Mouse (Mus musculus) stomach, postnatal 0 days (tissue): ENCODE measurements around the gene Zbtb9. TPM values are rescaled to one million over a fixed set of nuclear protein-coding genes. Genes with fewer than 3 reads are reported as not detected.

Source experiments
- ATAC-seq: fragments of 200-750 bp; cut with Nextera tagmentation; 2 replicates; pipeline ENCODE4 v1.8.0; 2017; ENCODE audit not compliant: low FRiP score, low TSS enrichment
- DNase-seq: peaks from one replicate; pipeline ENCODE4 v3.0.0-alpha.2; 2016; ENCODE audit warnings: low spot score
- H3K27ac ChIP-seq: fragments of 300-500 bp; sonication (generic); replicated peaks from 2 replicates; pipeline ENCODE4 v1.5.1; 2014; ENCODE audit warnings: mild to moderate bottlenecking, control low read depth
- H3K27me3 ChIP-seq: fragments of 300-500 bp; sonication (generic); 2 replicates; pipeline ENCODE4 v1.6.1; 2014; ENCODE audit warnings: low read length; ENCODE audit not compliant: control insufficient read depth, insufficient read depth
- H3K36me3 ChIP-seq: fragments of 300-500 bp; sonication (generic); 2 replicates; pipeline ENCODE4 v1.6.1; 2014; ENCODE audit warnings: low read length, mixed read lengths; ENCODE audit not compliant: control insufficient read depth, insufficient read depth
- H3K4me1 ChIP-seq: fragments of 300-500 bp; sonication (generic); replicated peaks from 2 replicates; pipeline ENCODE4 v1.6.1; 2014; ENCODE audit warnings: antibody characterized with exemption; ENCODE audit not compliant: control insufficient read depth, insufficient read depth
- H3K4me2 ChIP-seq: fragments of 300-500 bp; sonication (generic); replicated peaks from 2 replicates; pipeline ENCODE4 v1.6.1; 2014; ENCODE audit warnings: low read depth, mild to moderate bottlenecking, control low read depth, moderate library complexity
- H3K4me3 ChIP-seq: fragments of 300-500 bp; sonication (generic); 2 replicates; pipeline ENCODE4 v1.5.1; 2014; ENCODE audit warnings: low read depth, low read length, control low read depth
- H3K9ac ChIP-seq: fragments of 300-500 bp; sonication (generic); 2 replicates; pipeline ENCODE4 v1.6.1; 2014; ENCODE audit warnings: mild to moderate bottlenecking, low read length, control low read depth, mixed read lengths
- H3K9me3 ChIP-seq: fragments of 300-500 bp; sonication (generic); 2 replicates; pipeline ENCODE4 v1.6.1; 2016; ENCODE audit warnings: low read length; ENCODE audit not compliant: control insufficient read depth
- CTCF ChIP-seq: IDR thresholded peaks from 2 replicates; pipeline ENCODE4 v1.5.1; 2016; ENCODE audit warnings: antibody characterized with exemption, low read depth, mild to moderate bottlenecking, moderate library complexity
- EP300 ChIP-seq: optimal IDR thresholded peaks from 2 replicates; pipeline ENCODE3; 2016; ENCODE audit warnings: antibody characterized with exemption
- WGBS: fragments of 180-500 bp; shearing (Covaris S2); extraction: QIAGEN DNeasy Blood & Tissue Kit; methylation state at CpG from one replicate; pipeline ENCODE4 v1.1.7; 2014; 5-methylcytosine and 5-hydroxymethylcytosine counted together
- polyA plus RNA-seq: library from polyadenylated mRNA; unstranded; fragments of >200 nt; fragmentation: Nextera tagmentation; extraction: Ambion mirVana; gene quantifications from 2 replicates; pipeline ENCODE4 v1.2.1, GENCODE M21; 2015

Gene Zbtb9
- polyA plus RNA-seq, 1 experiment from 2014 or later, result 6.9 TPM

GRCm38 (mm10) chr17:26933885-26934827, 38.8 kb upstream of the Zbtb9 start:
- Histone ChIP-seq H3K9me3 (no peaks in the 10 kb centered on the region), H3K4me1 (peaks cover 5% of the 10 kb centered on the region), H3K27me3 (no peaks in the 10 kb centered on the region), H3K4me3 (peak overlapping the region; percentile 71), H3K27ac (no peak overlapping the region), H3K36me3 (no peaks in the 10 kb centered on the region; the same call in 1 of the 2 replicates), H3K9ac (peak overlapping the region; percentile 76; the same call in 1 of the 2 replicates), H3K4me2 (peak overlapping the region; percentile 99)
- TF ChIP-seq CTCF (no peak), EP300 (no peak)
- DNase-seq, result no peak
- 76% methylated on average over 16 of the region's 16 CpGs for WGBS
- no peak for ATAC-seq

- ATAC-seq (no peak), DNase-seq (no peak)
- Histone ChIP-seq H3K4me3 (no peak overlapping the region), H3K36me3 (no peaks in the 10 kb centered on the region; the same call in 1 of the 2 replicates), H3K4me2 (no peak overlapping the region), H3K9ac (no peak overlapping the region), H3K27me3 (no peaks in the 10 kb centered on the region), H3K9me3 (no peaks in the 10 kb centered on the region), H3K4me1 (peaks cover 5% of the 10 kb centered on the region), H3K27ac (no peak overlapping the region)
- TF ChIP-seq EP300 (no peak), CTCF (no peak)
- 90% methylated on average over 9 of the region's 9 CpGs for WGBS
These were observed 37.9 kb upstream of the Zbtb9 start for GRCm38 (mm10) chr17:26935027-26935426.

GRCm38 (mm10) chr17:26936453-26936852, 36.5 kb upstream of the Zbtb9 start:
- Histone ChIP-seq H3K27me3 (no peaks in the 10 kb centered on the region), H3K9ac (no peak overlapping the region), H3K27ac (no peak overlapping the region), H3K9me3 (no peaks in the 10 kb centered on the region), H3K4me1 (peaks cover 5% of the 10 kb centered on the region), H3K4me2 (no peak overlapping the region), H3K4me3 (no peak overlapping the region), H3K36me3 (no peaks in the 10 kb centered on the region; the same call in 1 of the 2 replicates)
- 83% methylated on average over 12 of the region's 12 CpGs for WGBS
- TF ChIP-seq CTCF (no peak), EP300 (no peak)
- DNase-seq, result no peak
- ATAC-seq, result no peak

- no peak overlapping the region for H3K4me2 ChIP-seq
- DNase-seq (no peak), ATAC-seq (no peak)
- H3K36me3 ChIP-seq, result no peaks in the 10 kb centered on the region; the same call in 1 of the 2 replicates
- H3K27me3 ChIP-seq, result no peaks in the 10 kb centered on the region
- WGBS, result 84% methylated on average over 15 of the region's 15 CpGs
- H3K9ac ChIP-seq, result no peak overlapping the region
- H3K9me3 ChIP-seq, result no peaks in the 10 kb centered on the region
- no peak overlapping the region for H3K4me3 ChIP-seq
- peaks cover 5% of the 10 kb centered on the region for H3K4me1 ChIP-seq
- TF ChIP-seq EP300 (no peak), CTCF (no peak)
- H3K27ac ChIP-seq, result no peak overlapping the region
These were observed 35.9 kb upstream of the Zbtb9 start for GRCm38 (mm10) chr17:26936921-26937695.

GRCm38 (mm10) chr17:26937883-26938695, 34.9 kb upstream of the Zbtb9 start:
- Histone ChIP-seq H3K4me3 (peak overlapping the region; percentile 48), H3K36me3 (no peaks in the 10 kb centered on the region; the same call in 1 of the 2 replicates), H3K27me3 (no peaks in the 10 kb centered on the region), H3K4me1 (peaks cover 5% of the 10 kb centered on the region), H3K9ac (peak overlapping the region; percentile 61), H3K4me2 (peak overlapping the region; percentile 70), H3K9me3 (no peaks in the 10 kb centered on the region), H3K27ac (peak overlapping the region; percentile 87)
- no peak for DNase-seq
- WGBS, result 39% methylated on average over 16 of the region's 16 CpGs
- ATAC-seq, result no peak
- no peak for TF ChIP-seq EP300
- no peak for TF ChIP-seq CTCF
